Mouse (Mus musculus) C2C12 (cell line): ENCODE data around the gene Aox1. TPM values are rescaled to one million over a fixed set of nuclear protein-coding genes. Genes with fewer than 3 reads are reported as not detected.
"Not testable (repeated sequence)": the region's sequence is repeated elsewhere in the genome, so short reads cannot be mapped to it uniquely, and the experiment has no call there.

Source experiments
- H3K27me3 ChIP-seq: one replicate; pipeline ENCODE4 v1.6.1; 2011; ENCODE audit not compliant: control insufficient read depth, insufficient read depth, insufficient read length
- H3K36me3 ChIP-seq: one replicate; pipeline ENCODE4 v1.6.1; 2011; ENCODE audit not compliant: control insufficient read depth, insufficient read depth
- H3K4me3 ChIP-seq: one replicate; pipeline ENCODE4 v1.5.1; 2011; ENCODE audit warnings: mild to moderate bottlenecking, control low read depth; ENCODE audit not compliant: poor library complexity, insufficient read depth, severe bottlenecking
- H3K79me2 ChIP-seq: one replicate; pipeline ENCODE4 v1.6.1; 2011; ENCODE audit not compliant: control insufficient read depth, insufficient read depth
- H3K79me3 ChIP-seq: one replicate; pipeline ENCODE4 v1.6.1; 2011; ENCODE audit warnings: low read depth, control low read depth
- H3ac ChIP-seq: one replicate; pipeline ENCODE3; 2011; ENCODE audit warnings: low read depth; ENCODE audit not compliant: control insufficient read depth, insufficient read length
- CEBPB ChIP-seq: IDR thresholded peaks from one replicate; pipeline ENCODE4 v1.6.1; 2011; ENCODE audit warnings: low read depth, mild to moderate bottlenecking, control low read depth, moderate library complexity
- CTCF ChIP-seq: IDR thresholded peaks from one replicate; pipeline ENCODE4 v1.5.1; 2011; ENCODE audit not compliant: control insufficient read depth, insufficient read depth, insufficient read length
- FOSL1 ChIP-seq: IDR thresholded peaks from one replicate; pipeline ENCODE4 v1.8.0; 2011; ENCODE audit warnings: mild to moderate bottlenecking, low read length; ENCODE audit not compliant: poor library complexity, insufficient read depth, severe bottlenecking
- MAX ChIP-seq: IDR thresholded peaks from one replicate; pipeline ENCODE4 v1.6.1; 2011; ENCODE audit warnings: mild to moderate bottlenecking, control low read depth
- MYOD1 ChIP-seq: IDR thresholded peaks from one replicate; pipeline ENCODE4 v1.6.1; 2011; ENCODE audit warnings: low read depth; ENCODE audit not compliant: control insufficient read depth, insufficient read length
- MYOG ChIP-seq: IDR thresholded peaks from one replicate; pipeline ENCODE4 v1.6.1; 2011; ENCODE audit not compliant: control insufficient read depth, insufficient read length; ENCODE audit errors: extremely low read depth
- USF1 ChIP-seq: IDR thresholded peaks from one replicate; pipeline ENCODE4 v1.6.1; 2011; ENCODE audit warnings: low read depth, mild to moderate bottlenecking, control low read depth, moderate library complexity
- long read RNA-seq, 2 experiments: library from polyadenylated mRNA; unstranded; transcript quantifications; one replicate each; pipeline ENCODE4 v2.0.0; 2019 to 2020
- polyA plus RNA-seq: library from polyadenylated mRNA; unstranded; fragments of >200 nt; fragmentation: generic; extraction: Trizol; gene quantifications from one replicate; pipeline ENCODE4 v1.2.1, GENCODE M21; 2012; ENCODE audit warnings: missing spikeins

Gene Aox1
- 2.2 TPM for polyA plus RNA-seq
- long read RNA-seq, experiment 1, partial matches to known transcripts = 0 of 1 reads
- long read RNA-seq, experiment 1, other reads (novel, unspliced or antisense) = 1 of 1 reads
- long read RNA-seq, experiment 2, full-length matches to known transcripts = 2 of 2 reads
- long read RNA-seq, experiment 2, partial matches to known transcripts = 0 of 2 reads
- long read RNA-seq, experiment 2, other reads (novel, unspliced or antisense) = 0 of 2 reads

DNA sequence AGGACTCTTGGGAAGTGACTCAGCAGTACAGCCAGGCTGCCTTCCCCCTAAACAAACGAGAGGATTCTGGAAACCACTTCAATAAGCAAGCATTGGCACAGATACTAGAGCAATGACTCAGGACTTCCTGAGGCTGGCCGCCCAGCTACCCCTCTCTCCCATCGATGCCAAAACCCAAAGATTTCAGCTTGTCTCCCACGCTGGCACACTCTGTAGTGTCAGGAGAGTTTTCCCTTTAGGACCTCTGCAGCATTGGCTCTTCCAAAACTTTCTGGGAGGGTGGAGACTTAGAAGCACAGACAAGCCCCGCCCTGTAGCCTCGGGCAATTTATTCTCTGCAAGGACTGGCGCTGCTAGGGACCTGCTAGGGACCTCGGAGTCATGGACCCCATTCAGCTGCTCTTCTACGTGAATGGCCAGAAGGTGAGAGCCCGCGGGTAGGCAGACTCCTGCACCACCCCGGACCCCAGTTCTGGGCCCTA lies at the start of gene Aox1:
Gene Aox1, plus strand, starts transcription at position 296 of the 482 bp plus-strand sequence.
- peaks cover 4% of the 10 kb centered on the region for H3K79me3 ChIP-seq
- TF ChIP-seq CTCF (no peak), CEBPB (no peak), MYOD1 (no peak), FOSL1 (peak; percentile 31), USF1 (no peak), MAX (peak; percentile 41), MYOG (no peak)
- peaks cover 39% of the 10 kb centered on the region for H3K79me2 ChIP-seq
- no peaks in the 10 kb centered on the region for H3K27me3 ChIP-seq
- peaks cover 24% of the 10 kb centered on the region for H3K36me3 ChIP-seq
- peak within 1 kb of the TSS; percentile 47 for H3K4me3 ChIP-seq
- H3ac ChIP-seq = peak within 1 kb of the TSS; percentile 54

DNA sequence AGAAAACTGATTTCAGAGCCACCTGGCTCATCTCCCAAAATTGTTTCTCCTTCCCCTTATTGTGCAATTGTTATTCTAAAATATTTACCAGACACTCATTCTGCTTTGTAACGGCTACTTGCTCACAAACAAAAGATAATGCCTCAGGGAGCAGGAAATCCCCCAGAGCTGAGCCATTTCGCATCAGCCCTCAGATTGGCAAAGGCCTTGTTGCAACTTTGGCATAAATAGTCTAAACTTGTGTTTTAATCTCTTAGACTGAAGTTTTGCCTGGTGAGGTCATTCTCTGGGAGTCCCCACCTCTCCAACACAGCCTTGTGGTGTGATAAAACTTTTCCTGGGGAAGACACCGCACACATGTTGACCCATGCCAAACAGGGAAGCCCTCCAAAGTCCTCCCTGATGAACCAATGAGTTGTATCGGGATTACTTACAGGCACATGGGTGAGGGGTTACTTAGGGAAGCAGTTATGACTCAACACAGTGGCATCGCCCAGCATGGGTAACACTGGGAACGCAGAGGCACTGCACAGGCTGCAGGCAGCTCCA lies 40.6 kb upstream of the Aox1 start:
- TF ChIP-seq MAX (peak; percentile 52), CEBPB (peak; percentile 90), MYOD1 (no peak)
- Histone ChIP-seq H3K79me2 (no peaks in the 10 kb centered on the region), H3ac (peak overlapping the region; percentile 18), H3K4me3 (no peak overlapping the region), H3K79me3 (no peaks in the 10 kb centered on the region), H3K27me3 (no peaks in the 10 kb centered on the region), H3K36me3 (no peaks in the 10 kb centered on the region)

DNA sequence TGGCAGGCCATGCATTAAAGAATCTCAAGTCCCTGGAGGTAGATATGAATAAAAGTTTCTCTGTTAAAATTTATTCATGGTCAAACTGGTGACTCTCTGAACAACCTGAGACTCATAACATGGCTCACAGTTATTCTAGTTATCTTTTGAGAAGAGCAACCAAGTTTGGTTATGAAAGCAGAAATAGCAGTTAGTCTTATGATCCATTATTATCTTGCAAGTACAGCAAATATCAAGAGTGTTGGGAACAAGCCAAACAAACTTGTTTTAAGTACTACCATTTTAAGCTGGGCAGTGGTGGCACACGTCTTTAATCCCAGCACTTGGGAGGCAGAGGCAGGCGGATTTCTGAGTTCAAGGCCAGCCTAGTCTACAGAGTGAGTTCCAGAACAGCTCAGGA lies 38.5 kb upstream of the Aox1 start:
- TF ChIP-seq CTCF (no peak), MYOD1 (no peak), CEBPB (no peak), FOSL1 (no peak), MAX (no peak), MYOG (no peak), USF1 (no peak)
- no peak overlapping the region for H3K4me3 ChIP-seq
- H3K27me3 ChIP-seq = no peaks in the 10 kb centered on the region
- peaks cover 2% of the 10 kb centered on the region for H3K79me3 ChIP-seq
- peaks cover 6% of the 10 kb centered on the region for H3K79me2 ChIP-seq
- no peak overlapping the region for H3ac ChIP-seq
- H3K36me3 ChIP-seq = no peaks in the 10 kb centered on the region

DNA sequence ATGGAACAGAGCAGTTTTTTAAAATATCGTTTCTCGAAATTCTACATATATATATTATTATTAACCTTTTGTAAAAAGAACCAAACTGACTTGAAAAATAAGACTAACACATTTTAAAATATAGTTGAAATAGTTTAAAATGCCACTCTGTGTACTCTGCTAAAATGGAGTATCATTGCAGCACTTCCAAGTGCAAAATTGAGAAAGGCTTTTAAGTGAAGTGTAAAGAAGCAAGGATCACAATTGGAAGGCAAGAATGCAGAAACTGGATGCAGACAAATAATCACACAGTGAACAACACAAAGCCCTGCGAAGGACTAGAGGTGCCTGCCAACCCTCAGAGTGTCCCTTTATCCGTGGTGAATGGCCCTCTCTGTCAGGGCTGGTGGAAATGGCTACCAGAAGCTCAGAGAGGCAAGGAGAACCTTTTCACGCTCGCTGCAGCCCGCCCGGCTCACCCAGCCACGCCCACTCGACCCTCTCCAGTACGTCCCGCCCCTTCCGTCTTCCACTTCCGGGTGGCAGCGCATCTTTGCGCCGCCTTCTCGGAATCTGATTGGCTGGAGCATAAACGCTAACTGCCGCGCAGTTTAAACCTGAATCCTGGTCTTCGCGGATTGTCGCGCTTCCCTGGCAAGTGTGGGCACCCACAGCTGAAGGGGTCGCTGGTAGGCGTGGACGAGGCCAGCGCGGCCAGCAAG lies 34.1 kb upstream of the Aox1 start, which contains the start of gene Sgo2a:
Gene Sgo2a, plus strand, starts transcription at position 540 of the 701 bp plus-strand sequence.
- Histone ChIP-seq H3K27me3 (no peaks in the 10 kb centered on the region), H3K79me3 (peaks cover 37% of the 10 kb centered on the region), H3K36me3 (peaks cover 26% of the 10 kb centered on the region), H3K4me3 (peak within 1 kb of the TSS; percentile 74), H3ac (peak within 1 kb of the TSS; percentile 94), H3K79me2 (peaks cover 48% of the 10 kb centered on the region)
- TF ChIP-seq FOSL1 = no peak

DNA sequence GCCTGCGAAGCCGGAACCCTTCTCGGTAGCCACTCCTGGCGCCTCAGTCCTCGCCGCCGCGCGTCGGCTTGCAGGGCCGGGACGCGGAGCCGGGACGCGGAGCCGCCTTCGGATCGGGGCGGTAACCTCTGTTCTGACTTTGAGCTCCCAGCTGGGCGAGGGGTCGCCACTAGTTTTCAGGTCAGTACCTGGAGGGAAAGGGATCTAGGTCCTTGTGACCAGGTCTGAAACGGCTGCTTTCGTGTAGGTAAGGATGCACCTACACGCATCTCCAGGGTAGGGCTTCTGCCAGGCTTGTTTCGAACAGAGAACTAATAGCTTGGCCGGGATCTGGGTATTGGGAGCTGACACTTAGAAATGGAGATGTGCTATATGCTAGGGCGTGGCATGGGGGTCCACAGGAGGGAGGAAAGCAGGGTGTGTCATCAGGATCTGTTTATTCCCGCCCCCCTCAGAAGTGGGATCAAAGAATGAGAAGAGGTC lies 33.6 kb upstream of the Aox1 start:
- peaks cover 32% of the 10 kb centered on the region for H3K36me3 ChIP-seq
- no peak for TF ChIP-seq MYOD1
- TF ChIP-seq MYOG = no peak
- no peak for TF ChIP-seq FOSL1
- TF ChIP-seq CTCF = no peak
- no peak for TF ChIP-seq USF1
- no peak for TF ChIP-seq CEBPB
- no peak for TF ChIP-seq MAX

DNA sequence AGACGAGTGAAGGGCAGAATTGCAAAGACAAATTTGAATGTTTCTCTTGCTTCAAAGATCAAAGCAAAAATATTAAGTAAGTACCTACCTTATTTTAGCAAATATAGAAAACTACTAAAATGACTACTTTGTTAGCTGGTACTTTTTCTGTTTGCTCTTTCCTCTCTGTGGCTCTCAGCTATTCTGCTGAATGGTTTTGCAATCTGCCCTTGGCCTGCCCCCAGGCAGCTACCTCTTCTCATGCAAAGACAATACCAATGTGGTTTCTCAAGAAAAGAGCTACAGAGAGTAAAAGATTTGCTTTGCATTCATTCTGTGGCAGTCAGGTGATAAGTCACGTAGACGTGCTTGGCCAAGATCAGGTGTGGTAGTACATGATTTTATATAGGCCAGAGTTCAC lies 31.6 kb upstream of the Aox1 start:
- Histone ChIP-seq H3K36me3 (peaks cover 49% of the 10 kb centered on the region), H3K4me3 (no peak overlapping the region), H3K27me3 (no peaks in the 10 kb centered on the region)

More for the DNA sequence above, 33.6 kb upstream of the Aox1 start:
- Histone ChIP-seq H3K79me3 (peaks cover 41% of the 10 kb centered on the region), H3K27me3 (no peaks in the 10 kb centered on the region), H3K79me2 (peaks cover 53% of the 10 kb centered on the region), H3K4me3 (peak overlapping the region; percentile 74), H3ac (peak overlapping the region; percentile 94)

DNA sequence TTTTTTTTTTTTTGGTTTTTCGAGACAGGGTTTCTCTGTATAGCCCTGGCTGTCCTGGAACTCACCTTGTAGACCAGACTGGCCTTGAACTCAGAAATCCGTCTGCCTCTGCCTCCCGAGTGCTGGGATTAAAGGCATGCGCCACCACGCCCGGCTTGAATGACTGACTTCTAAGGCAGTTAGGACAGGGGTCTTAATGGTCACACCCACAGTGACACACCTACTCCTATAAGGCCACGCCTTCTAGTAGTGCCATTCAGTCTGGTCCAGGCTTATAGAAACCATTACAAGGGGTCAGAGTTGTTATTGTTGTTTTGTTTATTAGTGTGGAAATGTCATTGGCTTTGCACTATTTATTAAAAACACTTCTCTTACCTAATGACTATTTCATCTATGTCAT lies 23.3 kb upstream of the Aox1 start:
- H3ac ChIP-seq, H3K4me3 ChIP-seq, H3K27me3 ChIP-seq: not testable (repeated sequence)
- H3K79me2 ChIP-seq = peaks cover 52% of the 10 kb centered on the region
- H3K79me3 ChIP-seq = peaks cover 25% of the 10 kb centered on the region
- peaks cover 50% of the 10 kb centered on the region for H3K36me3 ChIP-seq

More for the DNA sequence above, 31.6 kb upstream of the Aox1 start:
- Histone ChIP-seq H3ac (no peak overlapping the region), H3K79me3 (peaks cover 45% of the 10 kb centered on the region), H3K79me2 (peaks cover 62% of the 10 kb centered on the region)
- TF ChIP-seq CTCF (no peak), FOSL1 (no peak), USF1 (no peak), MYOG (no peak), MAX (no peak), MYOD1 (no peak), CEBPB (no peak)
